Mouse (Mus musculus) olfactory bulb, adult 2 months (tissue): ENCODE measurements around the gene Tie1. TPM values are rescaled to one million over a fixed set of nuclear protein-coding genes. Genes with fewer than 3 reads are reported as not detected.

ENCODE experiments used
- H3K27ac ChIP-seq: fragments of 200-500 bp; 2 replicates; pipeline ENCODE4 v1.5.1; 2012; ENCODE audit warnings: low read depth, low read length; ENCODE audit not compliant: insufficient read depth
- H3K4me1 ChIP-seq: fragments of 200-500 bp; 2 replicates; pipeline ENCODE4 v1.6.1; 2012; ENCODE audit warnings: low read length; ENCODE audit not compliant: control insufficient read depth, insufficient read depth
- H3K4me3 ChIP-seq: fragments of 200-500 bp; 2 replicates; pipeline ENCODE4 v1.5.1; 2012; ENCODE audit warnings: mild to moderate bottlenecking, low read depth, low read length, moderate library complexity; ENCODE audit not compliant: insufficient read depth
- CTCF ChIP-seq: fragments of 200-500 bp; IDR thresholded peaks from 2 replicates; pipeline ENCODE4 v1.5.1; 2012; ENCODE audit warnings: low read depth, mild to moderate bottlenecking, low read length, moderate library complexity; ENCODE audit not compliant: insufficient read depth
- POLR2A ChIP-seq: fragments of 200-500 bp; IDR thresholded peaks from 2 replicates; pipeline ENCODE4 v1.6.1; 2012; ENCODE audit warnings: mild to moderate bottlenecking, low read depth, low read length, moderate library complexity; ENCODE audit not compliant: insufficient read depth
- WGBS: fragments of 180-500 bp; shearing (Covaris S2); methylation state at CpG from one replicate; pipeline ENCODE4 v1.1.7; 2018; 5-methylcytosine and 5-hydroxymethylcytosine counted together
- polyA plus RNA-seq: library from polyadenylated mRNA; stranded (reverse); fragments of >200 nt; gene quantifications from 2 replicates; pipeline ENCODE4 v1.2.4, GENCODE M21; 2012; ENCODE audit warnings: low replicate concordance; ENCODE audit not compliant: missing spikeins, insufficient read depth, insufficient read length

Tie1 gene
- polyA plus RNA-seq: not detected in 2 replicates

DNA sequence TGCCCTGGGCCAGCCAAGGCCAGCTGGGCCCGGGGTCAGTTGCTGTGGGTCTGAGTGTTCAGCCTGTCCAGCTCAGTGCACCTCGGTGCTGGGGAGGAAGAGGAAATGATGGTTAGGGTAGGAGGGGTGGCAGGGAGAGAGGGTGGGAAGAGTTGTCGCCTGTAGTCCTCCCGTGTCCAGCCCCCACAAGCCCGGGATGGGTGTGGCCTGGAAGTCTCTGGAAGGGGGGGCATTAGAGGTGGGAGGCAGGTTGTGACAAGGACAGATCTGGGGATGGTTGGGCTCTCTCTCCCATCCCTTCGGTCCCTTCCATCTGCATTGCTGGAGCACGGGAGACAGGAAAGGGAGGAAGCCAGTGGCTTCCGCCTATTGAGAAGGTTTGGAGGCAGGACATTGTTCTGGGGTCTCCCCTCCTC is at the start of gene Tie1:
Gene Tie1 (minus strand): TSS at position 345 of the 416 bp plus-strand sequence.
- TF ChIP-seq CTCF (no peak), POLR2A (no peak)
- H3K4me3 ChIP-seq: no peak within 1 kb of the TSS
- H3K4me1 ChIP-seq: no peaks in the 10 kb centered on the region
- no peak within 1 kb of the TSS for H3K27ac ChIP-seq
- WGBS: 80% methylated on average over 8 of the region's 8 CpGs

GRCm38 (mm10) chr4:118537801-118538200 is 47.9 kb upstream of the Tie1 start:
- TF ChIP-seq POLR2A (no peak), CTCF (no peak)
- no peak overlapping the region for H3K4me3 ChIP-seq
- 52% methylated on average over 6 of the region's 6 CpGs for WGBS
- H3K27ac ChIP-seq: no peak overlapping the region
- H3K4me1 ChIP-seq: 0 out of 2 replicates have a peak, but pooled peaks cover under 1% of the 10 kb centered on the region

GRCm38 (mm10) chr4:118535610-118536009 is 45.7 kb upstream of the Tie1 start:
- 89% methylated on average over 6 of the region's 6 CpGs for WGBS
- no peak overlapping the region for H3K27ac ChIP-seq
- no peak for TF ChIP-seq CTCF
- TF ChIP-seq POLR2A: no peak
- H3K4me3 ChIP-seq: no peak overlapping the region
- no peaks in the 10 kb centered on the region for H3K4me1 ChIP-seq

GRCm38 (mm10) chr4:118533605-118534004 is 43.7 kb upstream of the Tie1 start:
- H3K4me3 ChIP-seq: no peak overlapping the region
- TF ChIP-seq POLR2A (no peak), CTCF (no peak)
- whole genome bisulfite sequencing: 87% methylated on average over 7 of the region's 7 CpGs
- no peak overlapping the region for H3K27ac ChIP-seq
- H3K4me1 ChIP-seq: no peaks in the 10 kb centered on the region

DNA sequence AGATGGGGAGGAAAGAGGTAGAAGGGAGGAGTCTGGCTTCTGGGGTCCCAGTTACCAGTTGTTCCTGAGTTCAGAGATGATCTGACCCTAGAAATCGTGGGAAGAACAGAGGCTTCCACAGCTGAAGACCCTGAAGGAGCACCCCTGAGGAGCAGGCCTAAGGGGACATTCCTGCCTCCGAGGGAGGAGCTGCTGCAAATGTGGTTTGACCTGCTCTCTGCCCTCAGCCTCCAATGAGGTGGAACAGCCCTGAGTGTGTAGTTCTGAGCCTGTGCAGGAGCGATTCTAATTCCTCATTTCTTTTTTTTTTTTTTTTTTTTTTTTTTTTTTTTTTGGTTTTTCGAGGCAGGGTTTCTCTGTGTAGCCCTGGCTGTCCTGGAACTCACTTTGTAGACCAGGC is 43.3 kb upstream of the Tie1 start:
- Histone ChIP-seq H3K4me1 (no peaks in the 10 kb centered on the region), H3K4me3 (no peak overlapping the region), H3K27ac (no peak overlapping the region)
- no peak for TF ChIP-seq CTCF
- TF ChIP-seq POLR2A: no peak
- 74% methylated on average over 3 of the region's 4 CpGs for WGBS

- Histone ChIP-seq H3K4me3 (no peak overlapping the region), H3K27ac (no peak overlapping the region), H3K4me1 (no peaks in the 10 kb centered on the region)
- no peak for TF ChIP-seq CTCF
- TF ChIP-seq POLR2A: no peak
- 84% methylated on average over 5 of the region's 5 CpGs for WGBS
These were observed 42.8 kb upstream of the Tie1 start for GRCm38 (mm10) chr4:118532663-118533062.

GRCm38 (mm10) chr4:118527720-118528119 is 37.9 kb upstream of the Tie1 start:
- Histone ChIP-seq H3K27ac (no peak overlapping the region), H3K4me1 (0 out of 2 replicates have a peak, but pooled peaks cover 3% of the 10 kb centered on the region), H3K4me3 (no peak overlapping the region)
- TF ChIP-seq POLR2A (no peak), CTCF (no peak)
- 86% methylated on average over 6 of the region's 6 CpGs for WGBS

- Histone ChIP-seq H3K4me3 (no peak overlapping the region), H3K4me1 (0 out of 2 replicates have a peak, but pooled peaks cover 3% of the 10 kb centered on the region), H3K27ac (no peak overlapping the region)
- TF ChIP-seq CTCF: no peak
- TF ChIP-seq POLR2A: no peak
- 39% methylated on average over 5 of the region's 5 CpGs for WGBS
These were observed 37.4 kb upstream of the Tie1 start for GRCm38 (mm10) chr4:118527335-118527681.

DNA sequence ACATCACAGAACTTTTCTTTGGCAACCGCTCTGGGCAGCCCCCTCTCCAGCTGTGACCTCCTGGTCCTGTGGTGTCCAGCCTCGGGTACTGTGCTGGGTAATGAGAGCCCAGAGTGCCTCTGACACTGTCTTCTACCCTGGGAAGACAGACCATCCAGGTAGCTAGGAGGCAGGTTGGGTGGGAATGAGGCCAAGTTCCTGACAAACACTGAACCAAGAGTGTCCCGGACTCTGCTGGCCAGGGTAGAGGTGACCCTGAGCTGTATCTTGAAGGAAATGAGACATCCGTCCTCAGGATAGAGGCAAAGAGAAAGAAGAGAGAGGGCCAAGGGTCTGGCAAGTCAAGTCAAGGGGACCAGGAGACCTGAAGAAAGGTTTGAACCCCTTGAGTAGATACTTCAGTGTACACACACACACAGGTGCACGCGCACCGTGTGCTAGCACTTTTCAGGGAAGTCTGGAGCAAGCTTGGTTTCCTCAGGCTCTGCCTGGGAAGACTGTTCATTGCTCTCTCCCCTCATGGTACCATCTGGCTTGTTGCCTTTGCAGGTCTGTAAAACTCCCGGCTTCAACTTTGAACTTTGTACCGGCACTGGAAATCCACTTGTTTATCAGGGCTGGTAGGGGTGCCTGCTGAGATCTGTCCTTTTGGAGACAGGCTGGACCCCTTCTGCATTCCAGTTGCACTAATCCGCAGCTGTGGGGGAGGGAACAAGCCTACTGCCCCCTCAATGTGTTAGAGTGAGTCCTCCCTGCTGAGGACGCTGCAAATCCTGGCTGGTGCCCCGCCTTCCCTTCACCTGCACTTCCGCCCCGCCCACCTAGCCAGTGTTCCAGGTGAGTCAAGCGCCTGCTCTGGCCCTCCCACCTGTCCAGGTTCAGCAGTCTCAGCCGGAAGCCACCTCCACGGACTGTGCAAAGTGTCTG is 36.8 kb upstream of the Tie1 start, which contains the start of gene 2610528J11Rik:
Gene 2610528J11Rik (plus strand): TSS at position 592 of the 927 bp plus-strand sequence.
- 48% methylated on average over 17 of the region's 17 CpGs for WGBS
- TF ChIP-seq POLR2A: no peak
- TF ChIP-seq CTCF: no peak
- Histone ChIP-seq H3K4me1 (0 out of 2 replicates have a peak, but pooled peaks cover 3% of the 10 kb centered on the region), H3K27ac (no peak within 1 kb of the TSS), H3K4me3 (no peak within 1 kb of the TSS)
